Comparison of ENCODE assay signal across 1 mouse cellular context in the genomic region with DNA sequence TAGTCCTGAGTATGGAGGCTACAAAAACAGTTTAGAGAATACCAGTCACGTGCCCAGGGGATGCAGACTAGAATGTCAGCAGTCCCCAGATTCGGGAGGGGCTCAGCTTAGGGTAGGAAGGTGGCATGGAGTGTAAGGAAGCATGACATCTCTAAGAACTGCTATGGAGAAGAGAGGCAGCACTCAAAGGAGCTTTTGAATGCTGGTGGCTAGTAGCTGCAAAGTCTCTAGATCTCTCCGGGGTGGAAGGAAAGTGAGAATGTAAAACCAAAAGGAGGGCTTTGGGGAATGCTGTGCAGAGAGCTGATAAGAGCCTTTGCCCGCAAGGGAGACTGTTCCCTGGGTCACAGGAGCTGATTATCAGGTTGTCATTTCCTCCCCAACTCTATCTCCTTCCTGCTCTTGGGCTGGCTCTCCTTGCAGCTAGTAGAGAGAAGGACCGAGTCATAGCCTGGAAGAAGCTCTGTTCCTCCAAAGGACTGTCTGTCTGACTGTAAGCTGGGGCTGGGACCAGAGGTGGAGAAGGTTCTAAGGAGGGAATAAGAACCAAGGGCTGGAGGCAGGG.
A peak's percentile ranks its signal among the peaks of the same experiment; 100 is the strongest.
TF ChIP-seq lines count a peak whose summit lies in the region.

A gene (plus strand): TSS at position 409 of the 565 bp plus-strand sequence.

TF ChIP-seq in MEL, 35 proteins besides CTCF, POLR2A, EP300 and RAD21 (continued from another document):
- no peak for TF ChIP-seq MEF2A (IDR thresholded peaks at IDR 0.05; ENCODE audit: extremely low read depth, insufficient replicate concordance, low read depth, low read length, poor library complexity, severe bottlenecking)
- no peak; the same call in 1 of the 2 replicates for TF ChIP-seq CHD2 (IDR thresholded peaks at IDR 0.05; ENCODE audit: low read length)
- TF ChIP-seq NELFE (IDR thresholded peaks at IDR 0.05; ENCODE audit: low read depth, low read length), result peak; percentile 57
- TF ChIP-seq ZC3H11A (IDR thresholded peaks at IDR 0.05; ENCODE audit: low read depth, low read length), result no peak
- no peak for TF ChIP-seq JUND (IDR thresholded peaks at IDR 0.05; ENCODE audit: low read depth, low read length)
- peak; percentile 70; the same call in 1 of the 2 replicates for TF ChIP-seq POLR2AphosphoS2 (IDR thresholded peaks at IDR 0.05; ENCODE audit: low read length)
- peak; percentile 91 for TF ChIP-seq TBP (IDR thresholded peaks at IDR 0.05; ENCODE audit: low read depth, low read length)
- peak; percentile 90 for TF ChIP-seq ETS1 (IDR thresholded peaks at IDR 0.05; ENCODE audit: low read depth, low read length)
- no peak for TF ChIP-seq MAFK (IDR thresholded peaks at IDR 0.05; ENCODE audit: borderline replicate concordance, low read depth, low read length)
- TF ChIP-seq USF1 (IDR thresholded peaks at IDR 0.05; ENCODE audit: low read depth, low read length), result peak; percentile 91
- TF ChIP-seq USF2 (IDR thresholded peaks at IDR 0.05; ENCODE audit: borderline replicate concordance in 1 of 2, insufficient read depth in 1 of 2, low read depth in 1 of 2, low read length in 2 of 2), result 0 out of 4 replicates have a peak, but pooled peaks of 1 of the 2 experiments have one; percentile 22
- TF ChIP-seq MAZ (IDR thresholded peaks at IDR 0.05; ENCODE audit: low read depth, low read length), result peak; percentile 10; the same call in 1 of the 2 replicates
- peak; percentile 82; the same call in 1 of the 2 replicates for TF ChIP-seq BHLHE40 (IDR thresholded peaks at IDR 0.05; ENCODE audit: borderline replicate concordance, low read depth, low read length)
- TF ChIP-seq MYB (IDR thresholded peaks at IDR 0.05; ENCODE audit: low read depth, low read length), result no peak
